Mouse (Mus musculus) small intestine, adult 2 months (tissue): ENCODE measurements around the gene Igll1.

Experiments
- CTCF ChIP-seq: fragments of 200-500 bp; IDR thresholded peaks from 2 replicates; pipeline ENCODE4 v1.5.1; 2012; ENCODE audit warnings: low read depth, mild to moderate bottlenecking, control low read depth, inconsistent platforms, low read length, moderate library complexity, mixed read lengths; ENCODE audit not compliant: insufficient replicate concordance, insufficient read length; ENCODE audit errors: extremely low read depth
- POLR2A ChIP-seq: fragments of 200-500 bp; IDR thresholded peaks from 2 replicates; pipeline ENCODE4 v1.6.1; 2012; ENCODE audit warnings: low read depth, mild to moderate bottlenecking, control low read depth, inconsistent platforms, low read length, moderate library complexity

DNA sequence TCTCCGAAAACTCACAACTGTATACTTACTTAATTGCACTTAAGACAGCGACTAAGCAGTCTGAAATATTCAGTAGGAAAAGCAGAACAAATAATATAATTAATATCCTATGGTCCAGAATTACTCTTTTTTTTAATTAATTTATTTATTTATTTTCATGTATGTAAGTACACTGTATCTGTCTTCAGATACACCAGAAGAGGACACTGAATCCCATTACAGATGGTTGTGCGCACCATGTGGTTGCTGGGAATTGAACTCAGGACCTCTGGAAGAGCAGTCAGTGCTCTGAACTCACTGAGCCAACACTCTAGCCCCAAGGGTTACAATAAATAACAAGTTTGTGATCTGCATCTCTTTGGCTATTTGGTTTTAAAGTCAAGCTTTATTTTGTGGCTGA lies 34.1 kb downstream of the Igll1 start:
- TF ChIP-seq CTCF (no peak), POLR2A (no peak)
